Mouse (Mus musculus) myocyte (in vitro differentiated cells): ENCODE data around the gene Ubr1. TPM values are rescaled to one million over a fixed set of nuclear protein-coding genes. Genes with fewer than 3 reads are reported as not detected.

Experiments used
- H3K27me3 ChIP-seq: one replicate; pipeline ENCODE4 v1.6.1; 2011; ENCODE audit not compliant: control insufficient read depth, insufficient read depth, insufficient read length
- H3K36me3 ChIP-seq: one replicate; pipeline ENCODE4 v1.6.1; 2011; ENCODE audit not compliant: control insufficient read depth, insufficient read depth
- H3K4me2 ChIP-seq: one replicate; pipeline ENCODE4 v1.6.1; 2011; ENCODE audit warnings: low read depth, control low read depth
- H3K4me3 ChIP-seq: one replicate; pipeline ENCODE4 v1.5.1; 2011; ENCODE audit warnings: mild to moderate bottlenecking, control low read depth, moderate library complexity
- H3K79me2 ChIP-seq: one replicate; pipeline ENCODE4 v1.6.1; 2011; ENCODE audit not compliant: control insufficient read depth, insufficient read depth
- H3ac ChIP-seq: one replicate; pipeline ENCODE4 v1.6.1; 2011; ENCODE audit not compliant: control insufficient read depth, insufficient read length
- CEBPB ChIP-seq: IDR thresholded peaks from 2 replicates; pipeline ENCODE4 v1.6.1; 2011; ENCODE audit warnings: mild to moderate bottlenecking, moderate library complexity; ENCODE audit not compliant: poor library complexity, insufficient read depth, severe bottlenecking
- E2F4 ChIP-seq: IDR thresholded peaks from one replicate; pipeline ENCODE4 v1.6.1; 2011; ENCODE audit warnings: mild to moderate bottlenecking, control low read depth, moderate library complexity; ENCODE audit not compliant: insufficient read depth
- MAX ChIP-seq: IDR thresholded peaks from one replicate; pipeline ENCODE4 v1.6.1; 2011; ENCODE audit warnings: low read depth, mild to moderate bottlenecking, control low read depth
- MYOD1 ChIP-seq, 3 experiments: IDR thresholded peaks; one replicate each; pipeline ENCODE4 v1.6.1; 2011; ENCODE audit warnings: control low read depth in 2 of 3, low read depth in 2 of 3, mild to moderate bottlenecking in 2 of 3, moderate library complexity in 1 of 3; ENCODE audit not compliant: insufficient read length in 2 of 3, control insufficient read depth in 1 of 3
- MYOG ChIP-seq, 3 experiments: IDR thresholded peaks; one replicate each; pipeline ENCODE4 v1.6.1; 2011; ENCODE audit warnings: control low read depth in 2 of 3, low read depth in 2 of 3, mild to moderate bottlenecking in 2 of 3; ENCODE audit not compliant: insufficient read length in 2 of 3, control insufficient read depth in 1 of 3, insufficient read depth in 1 of 3
- POLR2A ChIP-seq: IDR thresholded peaks from one replicate; pipeline ENCODE4 v1.6.1; 2011; ENCODE audit warnings: low read depth, mild to moderate bottlenecking, control low read depth, moderate library complexity; ENCODE audit not compliant: insufficient read length
- POLR2AphosphoS2 ChIP-seq: IDR thresholded peaks from one replicate; pipeline ENCODE4 v1.6.1; 2011; ENCODE audit warnings: low read depth, control low read depth; ENCODE audit not compliant: insufficient read length
- REST ChIP-seq: IDR thresholded peaks from one replicate; pipeline ENCODE4 v1.6.1; 2011; ENCODE audit warnings: mild to moderate bottlenecking, control low read depth, moderate library complexity; ENCODE audit not compliant: insufficient read depth, insufficient read length
- SRF ChIP-seq: IDR thresholded peaks from one replicate; pipeline ENCODE4 v1.6.1; 2011; ENCODE audit warnings: low read depth; ENCODE audit not compliant: control insufficient read depth, insufficient read length
- TCF12 ChIP-seq: IDR thresholded peaks from one replicate; pipeline ENCODE4 v1.6.1; 2011; ENCODE audit warnings: mild to moderate bottlenecking, control low read depth; ENCODE audit not compliant: poor library complexity, insufficient read depth, severe bottlenecking
- TCF3 ChIP-seq: IDR thresholded peaks from one replicate; pipeline ENCODE4 v1.6.1; 2011; ENCODE audit warnings: low read depth, control low read depth; ENCODE audit not compliant: insufficient read length
- USF1 ChIP-seq: IDR thresholded peaks from one replicate; pipeline ENCODE4 v1.6.1; 2011; ENCODE audit warnings: low read depth, mild to moderate bottlenecking, control low read depth, moderate library complexity
- polyA plus RNA-seq: library from polyadenylated mRNA; unstranded; fragments of >200 nt; fragmentation: generic; extraction: Trizol; gene quantifications from one replicate; pipeline ENCODE4 v1.2.1, GENCODE M21; 2012; ENCODE audit warnings: missing spikeins

Ubr1 gene
- polyA plus RNA-seq, 1 experiment = 5.8 TPM

DNA sequence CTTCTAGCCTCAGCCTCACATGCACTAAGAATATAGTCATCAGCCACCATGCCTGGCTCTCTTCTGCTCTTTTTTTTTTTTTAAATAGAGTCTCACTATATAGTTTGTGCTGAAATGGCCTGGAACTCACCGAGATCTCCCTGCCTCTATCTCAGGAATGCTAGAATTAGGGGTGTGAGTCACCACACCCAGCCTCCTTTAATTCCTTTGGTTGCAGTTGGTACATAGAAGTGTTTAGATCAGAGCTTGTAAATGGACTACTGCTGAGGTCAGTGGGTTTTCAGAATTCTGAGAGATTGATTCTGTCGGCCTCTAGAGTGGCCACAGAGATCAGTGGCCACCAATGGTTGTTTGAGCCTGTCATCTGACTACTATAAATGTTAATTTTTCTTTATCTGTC is 10.3 kb upstream of the Ubr1 start:
- Histone ChIP-seq H3K27me3 (no peaks in the 10 kb centered on the region), H3K36me3 (no peaks in the 10 kb centered on the region), H3K79me2 (no peaks in the 10 kb centered on the region), H3K4me2 (peak overlapping the region; percentile 56), H3K4me3 (no peak overlapping the region), H3ac (no peak overlapping the region)
- no peak for TF ChIP-seq MYOG (IDR thresholded peaks at IDR 0.05; ENCODE audit: control insufficient read depth in 1 of 3, insufficient read depth in 1 of 3, insufficient read length in 2 of 3, low read depth in 2 of 3)

DNA sequence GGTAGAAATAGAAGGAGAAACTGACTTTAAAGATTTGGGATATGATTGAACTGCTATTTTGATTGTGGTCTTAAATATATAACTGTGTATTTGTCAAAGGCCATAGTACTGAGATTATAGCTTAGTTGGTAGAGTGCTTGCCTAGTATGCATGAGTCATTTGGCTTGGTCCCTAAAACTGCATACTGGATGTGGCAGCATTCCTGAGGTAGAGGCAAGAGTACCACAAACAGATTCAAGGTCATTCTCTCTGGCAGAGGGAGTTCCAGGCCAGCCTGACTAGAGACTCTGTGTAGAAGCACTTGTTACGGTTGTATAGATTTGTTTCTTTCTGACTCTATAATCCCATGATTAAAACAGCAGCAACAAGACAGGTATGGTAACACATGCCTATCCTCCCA is 9.3 kb upstream of the Ubr1 start:
- Histone ChIP-seq H3ac (no peak overlapping the region), H3K36me3 (no peaks in the 10 kb centered on the region), H3K27me3 (no peaks in the 10 kb centered on the region), H3K4me2 (peak overlapping the region; percentile 56), H3K79me2 (no peaks in the 10 kb centered on the region), H3K4me3 (no peak overlapping the region)
- TF ChIP-seq SRF (no peak), MAX (no peak), REST (no peak), MYOD1 (IDR thresholded peaks at IDR 0.05; ENCODE audit: control insufficient read depth in 1 of 3, insufficient read length in 2 of 3, low read depth in 2 of 3) (no peak), TCF3 (no peak), USF1 (no peak), MYOG (IDR thresholded peaks at IDR 0.05; ENCODE audit: control insufficient read depth in 1 of 3, insufficient read depth in 1 of 3, insufficient read length in 2 of 3, low read depth in 2 of 3) (no peak), E2F4 (no peak), TCF12 (no peak), POLR2AphosphoS2 (no peak), POLR2A (no peak), CEBPB (no peak)

DNA sequence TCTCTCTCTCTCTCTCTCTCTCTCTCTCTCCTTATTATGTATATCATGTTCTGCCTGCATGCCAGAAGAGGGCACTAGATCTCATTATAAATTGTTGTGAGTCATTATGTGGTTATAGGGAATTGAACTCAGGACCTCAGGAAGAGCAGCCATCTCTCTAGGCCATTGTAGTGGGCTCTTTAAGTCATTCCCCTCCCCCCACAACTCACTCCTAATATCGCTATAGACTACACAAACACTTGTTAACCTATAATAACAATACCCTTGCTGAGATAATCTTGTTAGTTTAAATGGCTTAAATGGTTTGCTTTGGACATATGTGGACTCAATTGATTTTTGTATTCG is 8.2 kb upstream of the Ubr1 start:
- no peak overlapping the region for H3ac ChIP-seq
- no peaks in the 10 kb centered on the region for H3K27me3 ChIP-seq
- no peaks in the 10 kb centered on the region for H3K79me2 ChIP-seq
- TF ChIP-seq MYOG (IDR thresholded peaks at IDR 0.05; ENCODE audit: control insufficient read depth in 1 of 3, insufficient read depth in 1 of 3, insufficient read length in 2 of 3, low read depth in 2 of 3) (no peak), REST (no peak), SRF (no peak), POLR2A (no peak), E2F4 (no peak), MAX (no peak), POLR2AphosphoS2 (no peak), CEBPB (no peak), TCF12 (no peak), TCF3 (no peak), USF1 (no peak), MYOD1 (IDR thresholded peaks at IDR 0.05; ENCODE audit: control insufficient read depth in 1 of 3, insufficient read length in 2 of 3, low read depth in 2 of 3) (no peak)
- H3K4me3 ChIP-seq = no peak overlapping the region
- H3K36me3 ChIP-seq = no peaks in the 10 kb centered on the region
- no peak overlapping the region for H3K4me2 ChIP-seq

DNA sequence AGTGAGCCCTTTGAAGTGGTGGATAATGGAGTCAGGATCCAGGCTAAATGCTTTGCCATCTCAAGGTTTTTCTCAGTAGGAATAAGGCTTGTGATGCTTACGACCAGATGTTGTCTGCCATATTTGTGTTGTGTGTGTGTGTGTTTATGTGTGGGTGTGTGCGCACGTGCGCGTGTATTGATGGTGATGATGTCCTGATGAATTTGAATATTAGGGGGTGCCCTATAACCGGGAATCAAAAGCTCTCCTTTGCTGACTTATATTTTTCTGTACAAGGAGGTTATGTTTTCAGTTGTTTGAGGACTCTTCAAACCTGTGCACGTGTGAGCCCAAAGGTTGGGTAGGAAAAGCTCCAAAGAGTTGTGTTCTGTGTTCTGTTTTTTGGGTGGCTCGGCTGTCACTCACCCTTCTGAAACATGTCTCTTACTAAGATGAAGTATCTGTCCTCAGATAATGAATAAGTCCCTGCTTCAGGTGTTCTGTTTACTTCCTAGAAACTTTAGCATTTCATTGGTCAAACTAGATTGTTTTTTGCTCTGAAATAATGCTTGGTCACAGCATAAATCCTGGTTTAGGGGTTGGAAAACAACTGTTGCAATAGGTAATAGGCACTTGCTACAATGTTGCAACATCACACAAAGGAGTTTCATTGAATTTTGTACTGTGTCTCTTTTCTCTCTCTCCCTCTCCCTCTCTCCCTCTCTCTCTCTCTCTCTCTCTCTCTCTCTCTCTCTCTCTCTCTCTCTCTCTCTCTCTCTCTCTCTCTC is 7.6 kb upstream of the Ubr1 start:
- 0 out of 2 replicates have a peak, but pooled peaks have one; percentile 19 for TF ChIP-seq CEBPB
- no peak for TF ChIP-seq MAX
- TF ChIP-seq TCF3 = no peak
- TF ChIP-seq TCF12 = no peak
- no peak for TF ChIP-seq E2F4
- Histone ChIP-seq H3K4me2 (peak overlapping the region; percentile 91), H3K4me3 (peak overlapping the region; percentile 37)

DNA sequence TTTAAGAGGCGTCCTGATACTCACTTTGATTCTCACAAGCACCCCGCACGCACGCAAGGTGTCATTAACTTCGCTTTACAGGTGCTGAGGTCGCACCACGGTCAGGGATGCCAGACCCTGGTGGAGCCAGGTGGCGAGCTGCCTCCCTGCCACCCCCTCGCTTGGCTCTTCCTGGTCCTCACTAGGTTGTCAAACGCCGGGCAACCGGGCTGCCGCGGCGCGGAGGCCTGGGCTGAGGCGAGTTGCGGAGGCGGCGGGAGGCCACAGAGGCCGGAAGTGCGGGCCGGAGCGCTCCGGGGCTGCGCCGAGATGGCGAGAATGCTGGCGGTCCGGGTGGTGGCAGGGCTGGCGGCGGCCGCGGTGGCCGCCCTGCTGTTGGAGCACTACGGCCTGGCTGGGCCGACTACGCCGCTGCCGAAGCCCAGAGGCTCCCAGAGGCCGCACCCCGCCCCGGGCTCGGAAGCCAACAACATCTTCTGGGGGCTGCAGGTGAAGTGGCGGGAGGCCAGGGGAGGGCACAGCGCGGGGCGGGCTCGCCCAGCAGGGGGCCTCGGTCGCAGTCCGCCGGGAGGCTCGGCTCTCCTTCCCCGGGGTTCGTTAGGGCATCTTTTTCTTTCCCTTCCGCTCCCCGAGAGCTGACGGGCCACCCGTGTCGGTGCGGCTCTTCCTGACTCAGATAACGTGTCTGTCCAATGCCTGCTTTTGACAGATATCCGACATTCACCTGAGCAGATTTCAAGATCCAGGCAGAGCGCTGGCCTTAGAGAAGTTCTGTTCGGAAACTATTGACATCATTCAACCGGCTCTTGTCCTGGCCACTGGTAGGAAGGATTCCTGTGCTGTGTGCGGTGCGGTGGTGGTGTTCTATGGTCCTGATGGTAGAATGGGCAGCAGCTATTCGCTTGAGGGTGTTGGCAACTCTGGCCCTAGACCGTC is 6.7 kb upstream of the Ubr1 start, which contains the start of gene Tmem62:
TSS of gene Tmem62 (plus strand) at position 28 of the 936 bp plus-strand sequence.
- Histone ChIP-seq H3K4me2 (peak within 1 kb of the TSS; percentile 91), H3K4me3 (peak within 1 kb of the TSS; percentile 37), H3K79me2 (no peaks in the 10 kb centered on the region), H3K36me3 (no peaks in the 10 kb centered on the region), H3K27me3 (no peaks in the 10 kb centered on the region), H3ac (peak within 1 kb of the TSS; percentile 26)
- TF ChIP-seq POLR2A = peak; percentile 52
- no peak for TF ChIP-seq MAX
- peak in 1 of 3 experiments; percentile 21 for TF ChIP-seq MYOG (IDR thresholded peaks at IDR 0.05; ENCODE audit: control insufficient read depth in 1 of 3, insufficient read depth in 1 of 3, insufficient read length in 2 of 3, low read depth in 2 of 3)

More for the DNA sequence above, 7.6 kb upstream of the Ubr1 start:
- H3ac ChIP-seq = peak overlapping the region; percentile 26
- no peaks in the 10 kb centered on the region for H3K27me3 ChIP-seq
- H3K36me3 ChIP-seq = no peaks in the 10 kb centered on the region
- H3K79me2 ChIP-seq = no peaks in the 10 kb centered on the region
